Mouse (Mus musculus) myocyte (in vitro differentiated cells): ENCODE data around the gene Jph4.
A peak's percentile ranks its signal among the peaks of the same experiment; 100 is the strongest.

Source experiments
- CEBPB ChIP-seq: IDR thresholded peaks from 2 replicates; pipeline ENCODE4 v1.6.1; 2011; ENCODE audit warnings: mild to moderate bottlenecking, moderate library complexity; ENCODE audit not compliant: poor library complexity, insufficient read depth, severe bottlenecking
- E2F4 ChIP-seq: IDR thresholded peaks from one replicate; pipeline ENCODE4 v1.6.1; 2011; ENCODE audit warnings: mild to moderate bottlenecking, control low read depth, moderate library complexity; ENCODE audit not compliant: insufficient read depth
- MAX ChIP-seq: IDR thresholded peaks from one replicate; pipeline ENCODE4 v1.6.1; 2011; ENCODE audit warnings: low read depth, mild to moderate bottlenecking, control low read depth
- MYOG ChIP-seq, 3 experiments: IDR thresholded peaks; one replicate each; pipeline ENCODE4 v1.6.1; 2011; ENCODE audit warnings: control low read depth in 2 of 3, low read depth in 2 of 3, mild to moderate bottlenecking in 2 of 3; ENCODE audit not compliant: insufficient read length in 2 of 3, control insufficient read depth in 1 of 3, insufficient read depth in 1 of 3
- POLR2A ChIP-seq: IDR thresholded peaks from one replicate; pipeline ENCODE4 v1.6.1; 2011; ENCODE audit warnings: low read depth, mild to moderate bottlenecking, control low read depth, moderate library complexity; ENCODE audit not compliant: insufficient read length
- POLR2AphosphoS2 ChIP-seq: IDR thresholded peaks from one replicate; pipeline ENCODE4 v1.6.1; 2011; ENCODE audit warnings: low read depth, control low read depth; ENCODE audit not compliant: insufficient read length
- REST ChIP-seq: IDR thresholded peaks from one replicate; pipeline ENCODE4 v1.6.1; 2011; ENCODE audit warnings: mild to moderate bottlenecking, control low read depth, moderate library complexity; ENCODE audit not compliant: insufficient read depth, insufficient read length
- SRF ChIP-seq: IDR thresholded peaks from one replicate; pipeline ENCODE4 v1.6.1; 2011; ENCODE audit warnings: low read depth; ENCODE audit not compliant: control insufficient read depth, insufficient read length
- TCF12 ChIP-seq: IDR thresholded peaks from one replicate; pipeline ENCODE4 v1.6.1; 2011; ENCODE audit warnings: mild to moderate bottlenecking, control low read depth; ENCODE audit not compliant: poor library complexity, insufficient read depth, severe bottlenecking
- TCF3 ChIP-seq: IDR thresholded peaks from one replicate; pipeline ENCODE4 v1.6.1; 2011; ENCODE audit warnings: low read depth, control low read depth; ENCODE audit not compliant: insufficient read length
- USF1 ChIP-seq: IDR thresholded peaks from one replicate; pipeline ENCODE4 v1.6.1; 2011; ENCODE audit warnings: low read depth, mild to moderate bottlenecking, control low read depth, moderate library complexity

- TF ChIP-seq MAX (no peak), POLR2A (peak; percentile 69), USF1 (no peak), SRF (no peak), REST (no peak), POLR2AphosphoS2 (peak; percentile 57), TCF12 (no peak), MYOG (IDR thresholded peaks at IDR 0.05; ENCODE audit: control insufficient read depth in 1 of 3, insufficient read depth in 1 of 3, insufficient read length in 2 of 3, low read depth in 2 of 3) (no peak), CEBPB (no peak), E2F4 (no peak), TCF3 (no peak)
These were observed 10.6 kb downstream of the Jph4 start, which contains the start of gene Ap1g2 for GRCm38 (mm10) chr14:55105836-55106809.
